Mouse (Mus musculus) testis, postnatal 14 days (tissue): Measurements from ENCODE around the gene Dhrs13.
A peak's percentile ranks its signal among the peaks of the same experiment; 100 is the strongest.
"Not testable (repeated sequence)": the region's sequence is repeated elsewhere in the genome, so short reads cannot be mapped to it uniquely, and the experiment has no call there.

ENCODE experiments used
- DNase-seq: peaks from one replicate; pipeline ENCODE4 v3.0.0; 2021; ENCODE audit warnings: low spot score

Gene Dhrs13

GRCm38 (mm10) chr11:78042290-78042870, 10.3 kb downstream of the Dhrs13 start:
- DNase-seq: not testable (repeated sequence)

DNA sequence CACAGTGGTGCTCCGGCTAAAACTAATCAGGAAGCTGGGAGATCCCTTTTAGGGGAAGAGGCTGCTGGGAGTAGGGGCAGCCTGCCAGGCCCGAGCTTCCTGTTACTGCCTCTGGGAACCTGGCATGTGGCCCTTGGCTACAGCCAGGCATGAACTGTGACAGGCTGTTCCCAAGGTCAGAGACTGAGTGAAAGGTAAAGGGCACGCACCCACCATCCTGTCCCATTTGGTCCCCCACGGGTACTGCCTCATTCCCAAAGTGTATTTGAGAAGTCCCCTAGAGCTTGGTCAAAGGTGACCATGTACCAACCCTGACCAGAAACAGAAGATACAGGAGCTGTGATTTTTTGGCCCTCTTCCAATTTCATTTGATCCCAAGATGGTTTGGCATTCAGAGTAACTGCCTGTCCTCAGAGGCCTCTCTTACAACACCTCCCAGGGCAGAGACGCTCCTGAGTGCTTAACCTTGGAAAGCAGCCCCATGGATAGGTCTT, 12.7 kb downstream of the Dhrs13 start:
- DNase-seq: peak; percentile 81

DNA sequence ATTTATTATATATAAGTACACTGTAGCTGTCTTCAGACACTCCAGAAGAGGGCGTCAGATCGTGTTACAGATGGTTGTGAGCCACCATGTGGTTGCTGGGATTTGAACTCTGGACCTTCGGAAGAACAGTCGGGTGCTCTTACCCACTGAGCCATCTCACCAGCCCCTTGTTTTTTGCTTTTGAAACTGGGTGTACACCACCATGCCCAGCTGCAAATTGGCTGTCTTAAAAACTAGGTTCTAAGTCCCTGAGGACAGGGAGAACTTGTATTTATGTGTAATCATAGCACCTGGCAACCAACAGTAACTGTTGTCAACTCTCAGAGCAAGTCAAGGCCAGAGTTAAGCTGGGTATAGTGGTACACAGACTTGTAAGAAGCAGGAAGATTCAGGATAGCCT, 16.6 kb downstream of the Dhrs13 start:
- not testable (repeated sequence) for DNase-seq

- DNase-seq: no peak
Observed at GRCm38 (mm10) chr11:78053078-78053477, 21.0 kb downstream of the Dhrs13 start.

DNA sequence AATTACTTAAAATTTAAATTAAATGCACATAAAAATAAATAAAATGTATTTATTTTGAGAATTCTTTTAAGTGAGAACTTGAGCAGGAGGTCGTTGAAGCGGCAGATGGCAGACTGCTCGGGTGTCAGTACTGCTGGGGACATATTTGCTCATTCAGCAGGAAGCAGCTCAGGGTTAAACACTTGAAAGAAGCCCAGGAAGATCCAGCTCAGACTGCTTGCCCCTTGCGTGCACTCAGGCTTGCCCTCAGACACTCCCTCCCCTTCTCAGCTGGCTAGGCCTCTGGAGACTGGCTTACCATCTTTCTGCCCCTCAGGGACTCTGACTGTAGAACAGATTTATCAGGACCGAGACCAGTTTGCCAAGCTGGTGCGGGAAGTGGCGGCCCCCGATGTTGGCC, 24.9 kb downstream of the Dhrs13 start:
- DNase-seq: no peak

DNA sequence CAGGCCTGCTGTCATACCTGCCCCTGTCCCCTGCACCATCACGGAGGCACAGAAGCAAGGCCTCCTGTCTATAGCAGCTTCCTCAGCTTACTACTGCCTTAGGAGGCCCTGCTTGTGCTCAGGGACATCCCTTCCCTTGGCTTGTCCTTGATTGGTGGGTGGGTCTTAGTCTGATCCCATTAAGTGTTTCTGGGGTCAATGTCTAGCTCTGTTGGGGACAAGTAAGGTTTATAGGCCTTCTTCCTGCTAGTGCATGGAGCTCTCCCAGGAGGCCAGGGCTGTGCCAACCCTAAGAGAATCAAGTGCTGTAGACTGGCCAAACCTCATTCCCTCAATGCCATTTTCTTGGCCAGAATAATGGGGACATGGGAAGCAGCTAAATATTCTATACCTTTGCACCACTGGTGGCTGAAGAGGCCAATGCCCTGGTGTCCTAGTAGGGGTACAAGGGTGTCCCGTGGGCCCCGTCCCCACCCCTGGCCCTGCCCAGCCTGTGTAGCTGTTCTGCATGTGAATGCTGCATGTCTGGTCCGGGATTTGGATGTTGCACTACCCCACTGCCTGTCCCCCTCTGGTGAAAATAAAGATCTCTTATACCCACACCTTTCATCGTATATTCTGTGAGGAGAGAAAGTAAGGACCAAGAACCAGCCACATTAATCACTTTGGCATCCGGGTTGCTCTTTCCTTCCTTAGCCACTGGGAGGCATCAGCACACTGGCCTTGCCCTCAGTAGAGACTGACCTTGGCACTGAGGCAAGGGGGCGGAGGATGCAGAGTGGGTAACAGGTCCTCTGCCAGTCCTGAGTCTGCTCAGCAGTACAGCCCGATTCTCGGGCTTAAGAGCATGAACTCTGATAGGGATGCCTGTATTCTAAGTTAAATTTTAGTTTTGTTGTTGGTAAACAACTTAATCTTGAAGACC, 28.0 kb downstream of the Dhrs13 start:
- DNase-seq: peak; percentile 70

DNA sequence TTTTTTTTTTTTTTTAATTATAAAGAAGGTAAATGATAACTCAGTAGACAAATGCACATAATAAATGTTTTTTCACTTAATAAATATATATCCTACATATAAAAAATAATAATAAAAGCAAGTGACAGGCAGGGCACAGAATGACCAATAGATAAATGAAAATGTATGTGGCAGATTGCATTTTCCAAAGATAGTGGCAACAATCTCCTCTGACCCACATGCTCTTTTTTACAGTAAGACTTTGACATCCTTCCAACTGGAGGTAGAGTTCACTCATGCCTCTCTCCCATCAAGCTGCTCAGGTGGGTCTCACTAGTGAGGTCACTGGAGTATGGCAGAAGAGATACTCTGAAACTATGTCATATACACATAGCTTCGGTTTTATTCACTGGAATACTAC, 30.5 kb downstream of the Dhrs13 start:
- no peak for DNase-seq

- no peak for DNase-seq
Observed at GRCm38 (mm10) chr11:78065906-78066305, 33.8 kb downstream of the Dhrs13 start.

DNA sequence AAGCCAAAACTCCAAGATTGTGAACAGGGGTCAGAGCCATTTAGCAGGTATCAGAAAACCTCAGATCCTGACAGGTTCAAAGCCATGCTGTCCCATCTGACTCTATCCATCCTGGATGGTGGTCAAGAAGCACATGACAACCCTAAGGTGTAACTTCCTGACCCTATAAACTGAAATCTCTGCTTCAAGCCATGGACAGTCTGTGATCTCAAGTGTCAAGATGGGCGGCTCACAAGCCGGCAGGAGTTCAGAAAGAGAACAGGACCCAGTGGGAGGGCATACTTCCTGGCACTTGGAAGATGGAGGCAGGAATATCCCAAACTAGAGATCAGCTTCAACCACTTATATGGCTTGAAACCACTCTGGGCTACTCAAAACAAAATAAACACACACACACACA, 34.6 kb downstream of the Dhrs13 start:
- DNase-seq: no peak

DNA sequence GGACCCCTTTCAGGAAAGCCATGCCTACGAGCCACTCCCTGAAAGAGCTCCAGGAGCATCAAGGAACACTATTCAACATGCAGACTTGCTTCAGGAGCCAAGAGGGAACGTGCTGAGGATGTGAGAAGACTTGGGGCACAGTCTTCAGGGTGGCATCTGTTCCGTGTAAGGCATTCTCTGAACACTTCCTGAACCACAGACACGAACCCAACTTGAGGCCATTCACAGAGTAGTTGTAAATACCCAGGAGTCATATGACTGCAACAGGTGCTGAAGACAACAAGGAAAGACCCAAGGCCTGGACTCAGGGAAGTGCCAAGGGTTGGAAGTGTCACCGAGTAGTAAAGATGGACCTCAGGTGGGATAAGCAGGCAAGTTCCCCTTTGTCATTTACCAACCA, 35.5 kb downstream of the Dhrs13 start:
- DNase-seq: no peak

GRCm38 (mm10) chr11:78069130-78069529, 37.0 kb downstream of the Dhrs13 start:
- DNase-seq: no peak

- DNase-seq: no peak
Observed at GRCm38 (mm10) chr11:78069646-78070045, 37.6 kb downstream of the Dhrs13 start.

- no peak for DNase-seq
Observed at GRCm38 (mm10) chr11:78071938-78072337, 39.9 kb downstream of the Dhrs13 start.

- no peak for DNase-seq
Observed at GRCm38 (mm10) chr11:78072425-78073130, 40.5 kb downstream of the Dhrs13 start.

DNA sequence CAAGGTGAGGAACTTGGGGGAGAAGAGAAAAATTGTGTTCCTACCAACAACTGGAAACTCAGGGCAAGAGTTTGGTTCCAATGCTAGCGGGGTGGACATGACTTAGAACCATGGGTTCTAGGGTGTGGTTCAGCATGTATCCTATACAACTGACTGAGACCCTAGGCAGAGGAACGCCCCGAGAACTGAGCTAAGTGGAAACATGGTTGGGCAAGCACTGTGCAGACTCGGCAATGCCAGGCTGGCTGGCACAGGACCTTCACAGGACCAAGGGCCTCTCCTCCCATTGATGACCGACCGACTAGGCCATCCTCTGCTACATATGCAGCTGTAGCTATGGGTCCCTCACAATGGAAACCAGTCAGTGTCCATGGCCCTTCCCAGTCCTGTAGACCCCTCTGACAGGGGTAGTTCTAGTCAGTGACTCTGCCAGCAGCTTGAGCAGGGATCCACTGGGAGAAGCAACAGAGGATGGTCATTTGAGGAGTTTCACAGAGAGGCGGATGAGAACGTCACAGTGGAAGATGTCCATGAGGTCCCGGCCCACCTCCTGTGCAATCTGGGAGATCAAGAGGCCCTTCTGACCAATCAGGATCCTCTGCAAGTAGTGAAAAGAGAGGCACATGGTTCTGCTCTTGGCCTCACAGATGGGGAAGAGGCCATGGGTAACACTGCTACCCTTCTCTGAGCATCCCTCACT, 41.6 kb downstream of the Dhrs13 start:
- no peak for DNase-seq

- DNase-seq: no peak
Observed at GRCm38 (mm10) chr11:78074277-78074652, 42.2 kb downstream of the Dhrs13 start.

GRCm38 (mm10) chr11:78074666-78075065, 42.6 kb downstream of the Dhrs13 start:
- DNase-seq: no peak

DNA sequence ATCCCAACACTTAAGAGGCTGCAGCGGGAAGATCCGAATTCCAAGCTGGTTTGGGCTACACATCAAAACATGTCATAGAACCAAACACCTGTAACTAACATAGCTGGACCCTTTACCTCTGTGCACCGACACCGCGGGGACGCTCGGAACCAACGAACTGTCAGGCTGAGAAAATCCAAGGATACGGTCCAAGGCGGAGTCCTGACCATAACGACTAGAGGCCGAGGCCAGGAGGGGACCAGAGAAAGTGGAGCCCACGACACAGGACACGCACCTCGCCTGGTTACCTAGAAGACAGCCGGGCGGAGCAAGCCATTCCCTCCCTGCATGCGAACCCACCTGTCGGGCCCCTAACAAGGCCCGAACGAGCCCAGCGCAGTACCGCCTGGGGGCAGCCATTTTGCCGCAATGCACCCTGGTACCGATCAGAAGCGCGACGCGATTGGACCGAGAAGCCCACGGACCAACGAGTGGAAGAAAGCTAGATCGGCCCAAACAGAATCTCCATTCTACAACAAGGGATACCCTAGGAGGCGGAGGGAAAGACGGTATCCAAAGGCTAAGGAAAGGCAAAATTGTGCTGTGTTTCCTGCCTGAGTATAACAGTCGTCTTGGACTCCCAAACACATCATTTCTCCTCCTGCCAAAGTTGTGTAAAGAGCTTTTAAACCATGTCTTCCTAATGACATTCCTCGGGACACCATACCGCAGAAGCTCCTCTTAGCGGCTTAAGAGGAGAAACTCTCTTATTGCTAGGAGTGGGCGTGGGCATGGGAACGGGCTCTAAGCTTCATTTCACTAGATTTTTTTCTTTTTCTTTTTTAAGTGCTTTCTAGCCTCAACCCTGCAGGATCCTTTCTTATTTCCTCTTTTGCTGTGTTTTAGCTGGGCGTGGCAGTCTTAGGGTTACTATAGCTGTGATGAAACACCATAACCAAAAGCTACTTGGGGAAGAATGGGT, 48.2 kb downstream of the Dhrs13 start, which contains the start of gene Eral1:
Eral1 (minus strand) TSS at position 423 of the 961 bp plus-strand sequence.
- peak; percentile 88 for DNase-seq

- DNase-seq: no peak
Observed at GRCm38 (mm10) chr11:78083595-78083994, 51.5 kb downstream of the Dhrs13 start.

- DNase-seq: no peak
Observed at GRCm38 (mm10) chr11:78086925-78087479, 54.9 kb downstream of the Dhrs13 start.
